Mouse (Mus musculus) left cerebral cortex, postnatal 10 days (tissue): ENCODE data around the gene Olfr1437. TPM values are rescaled to one million over a fixed set of nuclear protein-coding genes. Genes with fewer than 3 reads are reported as not detected.
"Not testable (repeated sequence)": the region's sequence is repeated elsewhere in the genome, so short reads cannot be mapped to it uniquely, and the experiment has no call there.

ENCODE experiments used
- DNase-seq, 2 experiments: peaks; one replicate each; pipeline ENCODE4 v3.0.0; 2021 to 2022; ENCODE audit warnings: low spot score in 2 of 2, mixed read lengths in 1 of 2; ENCODE audit errors: extremely low spot score in 1 of 2
- intact Hi-C: fragments of 180-260 bp; cut with DNase I; formaldehyde crosslinking; loops from one replicate; pipeline ENCODE4 v1.15.1; 2025
- total RNA-seq, 2 experiments: library from RNA; stranded (reverse); gene quantifications; 2 replicates each; pipeline ENCODE4 v1.2.3; 2021

Olfr1437 gene
- not detected for total RNA-seq

DNA sequence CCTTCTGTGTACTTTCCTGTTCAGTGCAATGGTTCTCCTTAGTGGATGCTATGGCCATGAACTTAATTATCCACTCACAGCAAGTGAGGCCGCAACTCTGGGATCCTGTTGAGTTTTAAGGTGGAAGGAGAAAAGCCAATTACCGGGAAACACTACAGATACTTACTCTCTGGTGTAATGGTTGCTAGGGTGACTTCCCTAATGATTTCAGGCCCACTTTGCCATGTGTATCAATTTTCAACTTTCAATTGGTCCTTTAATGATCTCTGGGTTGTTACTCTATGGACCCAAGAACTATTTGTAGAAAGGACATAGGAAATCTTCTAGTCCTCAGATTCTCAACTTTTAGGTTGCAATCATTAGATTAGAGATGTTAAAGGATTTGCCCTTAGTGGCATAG, at the start of gene Olfr1437:
Gene Olfr1437 (minus strand): TSS at position 101 of the 400 bp plus-strand sequence.
- intact Hi-C loops = no loop called here
- DNase-seq = no peak

DNA sequence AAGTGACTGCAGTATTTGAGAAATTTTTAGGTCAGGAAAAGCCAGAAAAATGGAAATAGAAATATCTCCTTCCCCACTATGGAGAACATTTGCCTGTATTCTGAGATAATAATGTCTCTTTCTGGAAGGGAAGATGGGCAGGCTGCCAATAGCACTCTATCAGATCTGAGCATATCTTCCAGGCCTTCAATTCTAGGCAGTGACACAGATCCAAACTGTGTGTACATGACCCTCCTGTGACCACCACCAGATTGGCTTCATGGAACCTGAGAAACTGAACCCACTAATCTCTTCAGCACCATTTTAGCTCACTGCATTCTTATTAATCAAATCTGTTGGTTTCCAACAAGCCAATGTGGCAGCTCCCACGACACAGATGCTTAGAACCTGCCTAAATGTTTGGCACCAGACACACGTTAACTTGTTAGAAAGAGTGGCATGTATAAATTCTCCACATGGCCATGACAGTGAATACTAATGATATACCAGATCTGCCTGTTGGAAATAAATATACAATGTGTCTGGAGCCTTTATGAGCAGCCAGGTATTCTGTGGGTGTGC, 49.6 kb upstream of the Olfr1437 start:
- peak; percentile 16 to 27 for DNase-seq

DNA sequence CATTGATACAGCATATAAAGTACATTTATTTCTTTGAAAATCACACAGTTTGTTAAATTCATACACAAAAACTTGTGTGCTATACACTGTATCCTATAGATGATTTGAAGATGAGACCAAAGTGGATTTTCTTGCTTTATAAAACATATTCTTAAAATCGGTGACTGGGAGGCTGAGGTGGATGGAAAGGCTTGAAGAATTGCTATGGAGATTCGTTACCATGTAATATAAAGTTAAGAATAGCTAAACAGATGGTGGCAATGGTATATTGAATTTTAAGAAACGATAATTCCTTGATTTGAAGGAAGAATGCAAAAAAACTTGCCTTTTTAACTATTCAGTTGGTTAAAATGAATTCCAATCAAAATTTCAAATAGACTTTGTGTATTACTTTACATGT, 48.1 kb upstream of the Olfr1437 start:
- DNase-seq = no peak
- intact Hi-C loops = no loop called here

More for the DNA sequence above, 49.6 kb upstream of the Olfr1437 start:
- intact Hi-C loops = no loop called here

GRCm38 (mm10) chr19:12335810-12336209, 10.9 kb upstream of the Olfr1437 start, which contains the start of gene Olfr1438-ps1:
TSS of gene Olfr1438-ps1 (minus strand) at chr19:12335910.
- intact Hi-C loops = no loop called here
- no peak for DNase-seq

- DNase-seq, intact Hi-C loops: not testable (repeated sequence)
Measured at GRCm38 (mm10) chr19:12299030-12299429, 25.9 kb downstream of the Olfr1437 start, which contains the start of gene Olfr1436. TSS of gene Olfr1436 (minus strand) at chr19:12299130.

DNA sequence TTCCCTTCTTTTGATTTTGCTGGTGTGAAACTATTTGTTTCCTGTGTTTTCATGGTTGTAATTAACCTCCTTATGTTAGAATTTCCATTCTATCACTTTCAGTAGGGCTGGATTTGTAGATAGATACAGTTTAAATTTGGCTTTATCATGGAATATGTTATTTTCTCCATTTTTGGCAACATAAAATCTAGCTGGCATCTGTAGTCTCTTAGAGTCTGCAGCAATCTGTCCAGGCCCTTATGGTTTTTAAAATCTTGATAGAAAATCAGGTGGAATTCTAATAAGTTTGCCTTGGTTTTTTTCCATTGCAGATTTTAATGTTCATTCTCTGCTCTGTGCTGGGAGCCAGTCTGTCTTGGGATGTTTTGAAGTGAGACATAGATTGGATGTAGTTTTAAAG, 31.9 kb downstream of the Olfr1437 start:
- peak in 1 of 2 experiments; percentile 19 for DNase-seq
- intact Hi-C loops = no loop called here

DNA sequence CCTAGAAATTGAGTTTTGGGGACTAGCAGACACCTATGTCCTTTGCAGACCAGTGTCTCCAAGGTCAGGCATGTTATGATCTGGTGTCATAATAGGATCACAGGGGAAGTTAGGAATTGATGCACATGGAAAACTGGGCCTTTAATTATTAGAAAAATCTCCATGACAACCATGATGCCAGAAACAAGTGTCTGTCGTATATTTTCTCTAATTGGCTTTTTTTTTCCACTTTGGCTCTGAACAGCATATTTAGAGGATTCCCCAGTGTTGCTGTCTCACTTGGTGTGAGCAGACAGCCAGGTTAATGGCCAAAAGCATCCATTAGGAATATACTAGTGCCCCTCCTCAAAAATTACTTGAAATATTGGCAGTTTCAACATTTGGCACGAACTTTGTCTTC, 45.3 kb downstream of the Olfr1437 start, which contains the start of gene Olfr1434:
Gene Olfr1434 (plus strand): TSS at position 301 of the 400 bp plus-strand sequence.
- intact Hi-C loops = no loop called here

More for the DNA sequence above, 45.3 kb downstream of the Olfr1437 start, which contains the start of gene Olfr1434:
- DNase-seq = no peak

Other genes starting within 250 kb of the Olfr1437 start
- not detected for gene Olfr1425, start 247.4 kb downstream of the Olfr1437 start, total RNA-seq
- not detected for gene Olfr1426, start 233.1 kb downstream of the Olfr1437 start, total RNA-seq
- gene Olfr1427, start 221.8 kb downstream of the Olfr1437 start, total RNA-seq = not detected
- gene Olfr1428, start 209.2 kb downstream of the Olfr1437 start, total RNA-seq = not detected
- gene Olfr76, start 201.9 kb downstream of the Olfr1437 start, total RNA-seq = not detected
- not detected for gene Olfr1555-ps1, start 155.0 kb downstream of the Olfr1437 start, total RNA-seq
- gene Olfr1431, start 124.5 kb downstream of the Olfr1437 start, total RNA-seq = not detected
- not detected for gene Olfr1432, start 92.5 kb downstream of the Olfr1437 start, total RNA-seq
- gene Olfr262, start 83.4 kb downstream of the Olfr1437 start, total RNA-seq = not detected
- gene Olfr235, start 64.1 kb downstream of the Olfr1437 start, total RNA-seq = not detected
- gene Olfr1434, start 45.2 kb downstream of the Olfr1437 start, total RNA-seq = not detected
- not detected for gene Olfr1436, start 26.0 kb downstream of the Olfr1437 start, total RNA-seq
- not detected for gene Olfr1438-ps1, start 10.8 kb upstream of the Olfr1437 start, total RNA-seq
- gene Olfr1440, start 62.2 kb upstream of the Olfr1437 start, total RNA-seq = not detected
- gene Olfr1441, start 92.3 kb upstream of the Olfr1437 start, total RNA-seq = not detected
- gene Pfpl, start 102.8 kb upstream of the Olfr1437 start, total RNA-seq = under 1 TPM in 1 of 2 experiments, not detected in 1; 0.08 TPM
- 1 to 10 TPM; 4.8 to 5.1 TPM for gene Mpeg1, start 135.7 kb upstream of the Olfr1437 start, total RNA-seq
- gene Dtx4, start 176.4 kb upstream of the Olfr1437 start, total RNA-seq = 10 to 100 TPM; 60.3 to 75.4 TPM
- 1 to 10 TPM; 3.7 to 3.9 TPM for gene Fam111a, start 220.6 kb upstream of the Olfr1437 start, total RNA-seq